Mouse (Mus musculus) midbrain, embryonic 10.5 days (tissue): ENCODE data around the gene Sh3d19. TPM values are rescaled to one million over a fixed set of nuclear protein-coding genes. Genes with fewer than 3 reads are reported as not detected.

Experiments used
- DNase-seq: peaks from one replicate; pipeline ENCODE4 v3.0.0-alpha.2; 2017; ENCODE audit warnings: low spot score
- H3K27ac ChIP-seq: fragments of 300-500 bp; sonication (generic); replicated peaks from 2 replicates; pipeline ENCODE4 v1.5.1; 2016; ENCODE audit warnings: mild to moderate bottlenecking
- H3K27me3 ChIP-seq: fragments of 300-500 bp; sonication (generic); 2 replicates; pipeline ENCODE4 v1.6.1; 2016; ENCODE audit warnings: low read depth, mild to moderate bottlenecking; ENCODE audit not compliant: poor library complexity, severe bottlenecking
- H3K36me3 ChIP-seq: fragments of 300-500 bp; sonication (generic); 2 replicates; pipeline ENCODE4 v1.6.1; 2016; ENCODE audit warnings: mild to moderate bottlenecking, moderate library complexity
- H3K4me1 ChIP-seq: fragments of 300-500 bp; sonication (generic); 2 replicates; pipeline ENCODE4 v1.6.1; 2016
- H3K4me3 ChIP-seq: fragments of 300-500 bp; sonication (generic); 2 replicates; pipeline ENCODE4 v1.5.1; 2016; ENCODE audit warnings: mild to moderate bottlenecking, moderate library complexity
- H3K9me3 ChIP-seq: fragments of 300-500 bp; sonication (generic); replicated peaks from 2 replicates; pipeline ENCODE4 v1.6.1; 2016; ENCODE audit warnings: mild to moderate bottlenecking
- WGBS: fragments of 180-500 bp; shearing (Covaris S2); methylation state at CpG from one replicate; pipeline ENCODE4 v1.1.7; 2016; 5-methylcytosine and 5-hydroxymethylcytosine counted together
- polyA plus RNA-seq: library from polyadenylated mRNA; unstranded; fragments of >200 nt; fragmentation: Nextera tagmentation; extraction: Ambion mirVana; gene quantifications from 2 replicates; pipeline ENCODE4 v1.2.1, GENCODE M21; 2016

Sh3d19 gene
- 6.8 and 6.9 TPM in 2 replicates for polyA plus RNA-seq

DNA sequence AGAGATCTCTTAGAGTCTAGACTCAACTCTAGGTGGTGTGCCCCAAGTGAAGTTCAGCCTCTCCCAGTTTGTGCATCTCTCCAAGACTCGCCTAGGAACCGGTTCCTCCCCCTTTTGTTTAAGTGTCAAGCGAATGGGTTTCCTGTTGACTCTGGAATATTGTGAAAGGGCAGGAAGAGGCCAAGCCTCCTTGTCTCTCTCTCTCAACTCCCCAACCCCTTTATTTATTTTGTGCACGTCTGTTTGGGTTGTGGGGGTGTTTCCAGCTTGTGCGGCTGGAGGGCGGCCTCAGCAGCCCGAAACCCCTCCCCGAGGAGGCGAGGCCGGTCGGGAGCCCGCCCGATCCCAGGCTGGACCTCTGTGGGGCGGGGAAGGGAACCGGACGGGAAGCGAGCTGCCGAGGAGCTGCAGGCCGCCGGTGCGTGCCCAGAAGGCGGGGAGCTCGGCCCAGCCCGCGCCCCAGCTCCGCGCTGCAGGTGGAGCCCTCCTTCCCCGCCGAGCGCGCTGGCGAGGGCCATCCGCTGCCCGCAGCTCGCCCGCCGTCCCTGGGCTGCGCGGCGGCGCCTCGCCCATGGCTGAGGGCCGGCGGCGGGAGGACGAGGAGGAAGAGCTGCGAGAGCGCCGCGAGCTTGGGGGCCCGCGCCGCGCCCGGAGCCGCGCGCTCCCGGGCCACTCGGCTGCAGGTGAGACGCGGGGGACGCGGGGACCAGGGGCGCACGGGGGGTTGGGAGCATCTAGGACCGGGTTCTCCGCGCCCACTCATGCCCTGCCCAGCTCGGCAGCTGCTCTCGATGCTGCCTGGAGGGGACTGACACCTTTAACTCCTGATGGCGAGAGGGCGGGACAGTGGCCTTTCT, at the start of gene Sh3d19:
Sh3d19 (plus strand) TSS at position 368 of the 857 bp plus-strand sequence.
- WGBS, result under 1% methylated on average over 73 of the region's 73 CpGs
- no peaks in the 10 kb centered on the region for H3K9me3 ChIP-seq
- H3K4me1 ChIP-seq, result peaks cover 24% of the 10 kb centered on the region
- no peaks in the 10 kb centered on the region for H3K36me3 ChIP-seq
- peak within 1 kb of the TSS; percentile 85 for H3K4me3 ChIP-seq
- H3K27me3 ChIP-seq, result peaks cover 14% of the 10 kb centered on the region
- DNase-seq, result peak; percentile 80
- peak within 1 kb of the TSS; percentile 92 for H3K27ac ChIP-seq

DNA sequence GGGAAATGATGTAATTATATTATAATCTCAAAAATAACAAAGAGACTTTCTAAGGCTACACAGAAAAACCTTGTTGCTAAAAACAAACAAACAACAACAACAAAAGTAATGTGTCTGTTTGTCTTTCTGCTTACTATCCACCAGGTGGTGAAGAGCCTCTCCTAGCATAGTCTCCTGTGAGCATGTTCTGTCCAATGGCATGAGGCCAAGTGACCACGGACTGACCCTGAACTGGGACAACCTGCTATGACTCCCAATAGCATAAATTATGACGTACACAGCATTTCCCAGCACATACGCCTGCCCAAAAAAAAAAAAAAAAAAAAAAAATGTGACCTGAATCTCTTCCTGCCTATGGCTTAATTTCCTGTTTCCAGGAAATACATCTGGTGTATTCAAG, 48.6 kb upstream of the Sh3d19 start:
- Histone ChIP-seq H3K27me3 (no peaks in the 10 kb centered on the region), H3K4me3 (no peak overlapping the region), H3K27ac (no peak overlapping the region), H3K36me3 (no peaks in the 10 kb centered on the region), H3K4me1 (peaks cover 10% of the 10 kb centered on the region), H3K9me3 (no peaks in the 10 kb centered on the region)
- 78% methylated on average over 3 of the region's 3 CpGs for WGBS
- DNase-seq, result no peak

DNA sequence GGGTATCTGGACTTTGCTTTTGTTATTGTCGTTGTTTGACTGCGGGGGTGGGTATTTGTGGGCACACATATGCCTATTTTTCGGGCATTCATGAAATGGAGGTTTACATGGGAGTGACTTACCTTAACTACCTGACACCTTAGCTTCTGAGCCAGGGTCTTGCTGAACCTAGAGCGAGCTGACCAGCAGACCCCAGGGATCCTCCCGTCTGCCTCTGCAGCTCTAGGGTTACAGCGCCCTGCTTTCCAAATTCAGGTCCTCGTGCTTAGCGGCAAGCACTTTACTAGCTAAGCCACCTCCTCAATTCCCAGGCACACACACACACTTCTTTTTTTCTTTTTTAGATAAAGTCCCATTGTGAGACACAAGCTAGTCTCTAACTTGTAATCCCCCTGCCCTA, 47.6 kb upstream of the Sh3d19 start:
- no peak for DNase-seq
- Histone ChIP-seq H3K27me3 (no peaks in the 10 kb centered on the region), H3K27ac (no peak overlapping the region), H3K9me3 (no peaks in the 10 kb centered on the region), H3K4me3 (no peak overlapping the region), H3K36me3 (no peaks in the 10 kb centered on the region), H3K4me1 (peaks cover 10% of the 10 kb centered on the region)
- 80% methylated on average over 8 of the region's 8 CpGs for WGBS

DNA sequence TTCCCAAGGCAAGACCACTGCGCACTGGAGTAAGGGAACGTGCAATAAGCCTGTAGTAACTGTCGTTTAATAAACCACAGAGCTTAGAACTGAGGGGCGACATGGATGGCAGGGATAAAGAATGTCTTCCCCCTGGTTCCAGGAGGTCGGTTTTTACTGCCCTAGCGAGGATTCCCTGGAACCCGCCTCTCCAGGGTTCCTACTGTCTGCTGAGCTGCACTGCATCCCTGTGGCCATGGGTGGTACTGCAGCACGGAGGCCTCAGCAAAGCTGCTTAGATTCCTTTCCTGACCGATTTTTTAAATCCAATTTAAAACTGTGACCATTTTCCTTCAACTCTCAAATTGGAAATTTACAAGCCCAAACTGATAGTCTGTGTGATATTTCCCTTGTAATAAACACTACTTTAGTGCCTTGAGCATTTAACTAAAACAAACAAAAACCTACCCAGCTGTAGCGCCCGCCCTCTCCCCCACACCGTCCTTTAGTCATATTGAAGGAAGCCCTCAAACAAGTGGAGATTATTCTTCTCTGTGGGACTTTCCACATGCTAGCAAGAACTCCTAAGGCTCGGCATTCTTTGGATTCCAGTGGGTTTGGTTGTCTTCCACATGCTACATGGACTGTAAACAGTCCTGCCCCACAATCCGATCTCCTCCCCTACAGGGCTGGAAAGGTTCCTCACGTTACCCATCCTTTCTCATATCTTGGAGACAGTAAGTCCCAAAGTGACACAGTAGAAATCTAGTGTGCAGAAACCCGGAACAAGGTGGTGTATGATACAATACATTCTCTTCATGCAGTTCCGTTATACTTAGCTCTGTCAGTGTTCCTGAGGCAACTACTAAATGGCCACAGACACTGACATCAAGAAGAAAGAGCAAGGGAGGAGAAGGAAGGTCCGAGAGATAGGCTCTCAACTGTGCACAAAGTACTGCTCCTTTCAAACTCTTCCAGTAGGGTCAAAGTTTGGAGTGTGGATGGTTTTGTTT, 46.7 kb upstream of the Sh3d19 start:
- H3K27ac ChIP-seq, result no peak overlapping the region
- WGBS, result 49% methylated on average over 18 of the region's 18 CpGs
- no peak overlapping the region for H3K4me3 ChIP-seq
- H3K27me3 ChIP-seq, result no peaks in the 10 kb centered on the region
- peaks cover 10% of the 10 kb centered on the region for H3K4me1 ChIP-seq
- H3K36me3 ChIP-seq, result no peaks in the 10 kb centered on the region
- peak; percentile 77 for DNase-seq
- no peaks in the 10 kb centered on the region for H3K9me3 ChIP-seq

DNA sequence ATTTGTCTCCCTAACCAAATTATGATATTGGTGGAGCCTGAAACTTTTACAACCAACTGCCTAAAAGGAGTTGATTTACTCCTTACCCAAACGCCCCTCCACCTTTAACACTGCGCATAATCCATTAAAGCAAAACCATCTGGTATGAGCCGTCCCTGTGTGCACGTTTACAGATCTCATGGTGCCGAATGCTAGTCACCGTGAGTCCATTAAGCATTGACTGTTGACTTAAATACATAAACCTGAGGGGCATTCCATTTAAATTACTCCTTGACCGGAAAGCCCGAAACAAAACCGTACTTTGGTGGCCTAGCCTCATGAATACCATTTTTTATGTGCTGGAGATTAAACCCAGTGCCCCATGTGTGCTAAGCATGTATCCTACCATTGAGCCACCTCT, 43.6 kb upstream of the Sh3d19 start:
- no peak for DNase-seq
- whole genome bisulfite sequencing, result 89% methylated on average over 9 of the region's 9 CpGs

DNA sequence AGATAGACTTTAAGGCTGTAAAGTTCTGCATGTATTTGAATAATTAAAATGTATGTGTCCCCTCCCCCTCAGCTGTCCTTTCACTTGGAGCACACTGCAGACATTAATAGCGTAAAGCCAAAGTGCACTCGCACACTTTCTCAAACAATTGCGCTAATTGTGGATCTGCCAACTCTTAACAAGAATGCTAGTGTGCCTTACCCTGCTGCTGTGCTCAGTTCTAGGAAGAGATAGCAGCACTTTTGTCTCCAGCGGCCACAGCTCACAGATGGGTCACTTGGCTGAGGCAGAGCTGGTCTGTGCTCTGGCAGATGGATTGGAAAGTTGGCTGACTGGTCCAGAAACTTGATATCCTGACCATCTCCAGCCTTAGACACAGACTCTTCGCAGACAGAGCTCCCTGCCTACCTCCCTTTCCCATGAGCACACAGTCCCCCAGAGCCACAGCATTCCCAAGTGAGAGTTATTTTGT, 42.7 kb upstream of the Sh3d19 start:
- no peak overlapping the region for H3K4me3 ChIP-seq
- 91% methylated on average over 5 of the region's 5 CpGs for WGBS

More for the DNA sequence above, 43.6 kb upstream of the Sh3d19 start:
- Histone ChIP-seq H3K9me3 (no peaks in the 10 kb centered on the region), H3K36me3 (no peaks in the 10 kb centered on the region), H3K4me3 (no peak overlapping the region), H3K4me1 (peaks cover 10% of the 10 kb centered on the region), H3K27me3 (no peaks in the 10 kb centered on the region), H3K27ac (no peak overlapping the region)

DNA sequence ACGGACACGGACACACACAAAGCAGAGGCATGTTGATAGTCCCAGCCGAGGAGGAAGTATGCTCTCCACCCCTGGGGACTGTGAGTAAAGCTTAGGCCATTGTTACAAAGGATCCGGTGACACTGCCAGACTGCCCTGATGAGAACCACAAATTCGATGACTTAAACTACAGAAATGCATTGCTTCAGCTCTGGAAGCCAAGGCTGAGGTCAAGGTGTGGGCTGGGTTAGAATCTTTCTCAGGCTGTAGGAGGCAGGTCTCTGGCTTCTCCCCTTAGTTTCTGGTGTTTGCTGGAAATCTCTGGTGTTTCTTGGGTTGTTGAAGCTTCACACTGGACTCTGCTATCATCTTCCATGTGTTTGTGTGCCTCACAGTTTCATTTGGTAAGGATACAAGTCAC, 41.2 kb upstream of the Sh3d19 start:
- DNase-seq, result no peak
- Histone ChIP-seq H3K27ac (no peak overlapping the region), H3K4me3 (no peak overlapping the region), H3K36me3 (no peaks in the 10 kb centered on the region), H3K4me1 (no peaks in the 10 kb centered on the region), H3K9me3 (no peaks in the 10 kb centered on the region), H3K27me3 (no peaks in the 10 kb centered on the region)
- 88% methylated on average over 5 of the region's 5 CpGs for WGBS

More for the DNA sequence above, 42.7 kb upstream of the Sh3d19 start:
- H3K27ac ChIP-seq, result no peak overlapping the region
- peaks cover 10% of the 10 kb centered on the region for H3K4me1 ChIP-seq
- H3K27me3 ChIP-seq, result no peaks in the 10 kb centered on the region
- no peaks in the 10 kb centered on the region for H3K9me3 ChIP-seq
- no peak for DNase-seq
- H3K36me3 ChIP-seq, result no peaks in the 10 kb centered on the region

DNA sequence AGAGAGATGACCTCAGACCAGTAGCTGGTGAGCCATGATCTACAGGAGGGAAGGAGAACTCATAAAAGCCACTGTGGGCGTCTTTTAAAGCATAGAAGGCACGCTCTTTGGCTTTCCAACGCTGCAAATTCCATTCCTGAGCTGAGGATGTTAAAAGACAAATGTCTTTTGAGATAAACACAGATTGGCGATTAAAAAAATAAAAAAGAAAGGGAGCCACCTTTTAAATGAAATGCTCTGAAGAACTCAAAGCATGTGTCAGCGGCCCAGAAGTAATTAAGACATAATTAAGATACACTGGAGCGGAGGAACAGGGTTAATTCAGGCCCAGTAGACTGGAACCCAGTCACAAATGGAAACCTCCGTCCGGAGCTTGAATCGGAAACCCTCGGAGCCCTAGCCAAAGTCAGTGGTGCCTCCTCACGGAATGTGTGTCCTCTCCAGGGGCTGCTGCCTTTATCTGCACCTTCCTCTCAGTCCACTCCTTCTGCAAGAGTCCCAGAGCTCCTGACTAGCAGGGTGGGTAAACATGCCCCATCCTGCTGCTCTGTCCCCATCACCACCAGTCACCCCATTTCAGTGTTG, 40.1 kb upstream of the Sh3d19 start:
- no peak for DNase-seq
- no peaks in the 10 kb centered on the region for H3K36me3 ChIP-seq
- H3K27me3 ChIP-seq, result no peaks in the 10 kb centered on the region
- H3K27ac ChIP-seq, result no peak overlapping the region
- no peaks in the 10 kb centered on the region for H3K9me3 ChIP-seq
- WGBS, result 52% methylated on average over 11 of the region's 11 CpGs
- H3K4me3 ChIP-seq, result no peak overlapping the region
- H3K4me1 ChIP-seq, result no peaks in the 10 kb centered on the region

DNA sequence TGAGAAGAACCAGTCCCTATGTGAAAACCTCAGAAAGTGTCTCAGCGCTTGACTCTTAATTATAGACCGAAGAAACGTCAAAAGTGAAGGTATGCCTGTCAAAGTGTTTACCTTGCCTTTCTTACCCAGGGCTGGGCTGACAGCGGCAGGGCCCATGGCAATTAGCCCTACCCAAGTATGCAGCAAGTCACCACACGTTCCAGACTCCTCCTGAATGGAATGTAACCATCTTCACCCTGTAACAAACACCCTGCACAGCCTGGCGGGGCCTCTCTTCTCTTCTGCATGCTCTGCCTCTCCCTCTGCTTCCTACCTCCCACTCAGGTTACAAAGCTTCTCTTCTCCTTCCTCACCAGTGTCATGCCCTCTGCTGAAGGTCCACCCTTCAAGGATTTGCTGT, 39.0 kb upstream of the Sh3d19 start:
- Histone ChIP-seq H3K4me1 (no peaks in the 10 kb centered on the region), H3K27ac (no peak overlapping the region), H3K36me3 (no peaks in the 10 kb centered on the region), H3K27me3 (no peaks in the 10 kb centered on the region), H3K4me3 (no peak overlapping the region), H3K9me3 (no peaks in the 10 kb centered on the region)
- DNase-seq, result no peak
- 85% methylated on average over 6 of the region's 6 CpGs for WGBS

DNA sequence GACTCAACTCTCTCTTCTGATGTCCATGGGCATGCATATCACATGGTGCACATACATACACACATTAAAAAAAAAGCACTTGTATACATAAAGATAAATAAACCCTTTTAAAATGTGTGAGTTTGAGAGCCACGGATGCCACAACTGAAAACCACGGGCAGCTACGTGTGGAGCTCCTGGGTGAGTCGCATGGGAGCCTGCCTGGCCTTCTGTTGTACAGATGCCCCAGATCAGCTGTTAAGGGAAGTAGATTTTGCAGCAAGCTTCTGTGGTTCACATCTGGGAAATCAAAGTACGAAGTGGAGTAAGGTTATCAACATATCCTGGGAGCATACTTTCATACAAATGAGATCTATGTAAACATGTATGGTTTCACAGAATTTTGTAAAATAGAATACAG, 37.3 kb upstream of the Sh3d19 start:
- no peaks in the 10 kb centered on the region for H3K4me1 ChIP-seq
- no peaks in the 10 kb centered on the region for H3K36me3 ChIP-seq
- 96% methylated on average over 5 of the region's 5 CpGs for WGBS
- no peak overlapping the region for H3K27ac ChIP-seq
- no peak overlapping the region for H3K4me3 ChIP-seq
- DNase-seq, result no peak
- no peaks in the 10 kb centered on the region for H3K9me3 ChIP-seq
- no peaks in the 10 kb centered on the region for H3K27me3 ChIP-seq

DNA sequence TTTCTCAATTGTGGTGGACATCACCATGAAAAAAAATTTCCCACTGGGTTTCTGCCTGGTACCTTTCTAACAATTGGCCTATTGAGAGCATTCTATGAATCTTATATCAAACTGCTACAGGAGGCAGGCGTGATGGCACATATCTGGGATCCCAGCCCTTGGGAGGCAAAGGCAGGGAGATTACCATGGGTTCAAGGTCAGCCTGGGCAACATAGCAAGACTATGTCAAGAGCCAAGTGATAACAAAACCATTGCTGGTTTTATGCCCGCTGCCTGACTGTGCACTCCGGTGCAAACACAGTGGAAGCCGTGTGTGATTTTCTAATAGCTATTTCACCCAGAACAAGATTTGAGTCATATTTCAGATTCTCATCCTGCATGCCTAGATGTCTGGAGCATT, 20.0 kb upstream of the Sh3d19 start:
- no peak overlapping the region for H3K27ac ChIP-seq
- 0 out of 2 replicates have a peak, but pooled peaks cover 3% of the 10 kb centered on the region for H3K4me1 ChIP-seq
- H3K9me3 ChIP-seq, result no peaks in the 10 kb centered on the region
- no peaks in the 10 kb centered on the region for H3K27me3 ChIP-seq
- no peak for DNase-seq
- no peaks in the 10 kb centered on the region for H3K36me3 ChIP-seq
- no peak overlapping the region for H3K4me3 ChIP-seq
- 93% methylated on average over 4 of the region's 4 CpGs for WGBS

DNA sequence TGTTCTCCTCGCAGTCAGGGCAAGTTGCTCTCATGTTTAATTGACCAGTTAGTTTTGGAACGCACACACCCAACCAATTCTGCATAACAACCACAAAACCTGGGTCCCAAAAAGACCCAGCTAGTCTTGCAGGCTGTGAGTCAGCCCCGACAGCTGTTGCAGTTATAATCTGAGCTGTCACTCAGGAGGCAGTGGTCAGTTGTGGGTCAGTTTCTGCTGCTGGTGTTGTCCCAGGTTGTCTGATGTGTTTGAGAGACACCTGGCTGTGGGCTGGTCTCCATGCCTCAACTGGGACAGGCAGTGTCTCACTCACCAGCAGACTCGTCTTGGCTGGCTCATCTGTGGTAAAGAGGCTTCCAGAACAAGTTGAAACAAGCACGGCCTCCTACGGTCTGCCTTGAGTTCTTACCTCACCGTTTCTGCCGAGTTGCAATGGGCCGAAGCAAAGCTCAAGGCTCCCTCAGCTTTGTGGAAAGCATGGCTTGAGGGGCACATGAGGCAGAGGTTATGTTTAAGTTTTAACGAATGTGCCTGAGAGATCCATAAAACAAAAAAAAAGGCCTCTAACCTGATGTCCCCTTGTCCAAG, 18.1 kb upstream of the Sh3d19 start:
- DNase-seq, result no peak
- H3K4me3 ChIP-seq, result no peak overlapping the region
- 88% methylated on average over 10 of the region's 10 CpGs for WGBS
- H3K36me3 ChIP-seq, result no peaks in the 10 kb centered on the region
- H3K4me1 ChIP-seq, result no peaks in the 10 kb centered on the region
- H3K27me3 ChIP-seq, result no peaks in the 10 kb centered on the region
- H3K9me3 ChIP-seq, result no peaks in the 10 kb centered on the region
- H3K27ac ChIP-seq, result no peak overlapping the region
